Mouse (Mus musculus) left cerebral cortex, adult 11 months (tissue): ENCODE measurements at regions not wholly inside any gene's neighbourhood (a gene's known extent, or its start where the extent isn't known, plus 50 kb on each side); places are given as distances from the start of the nearest gene placed in this dataset.
A peak's percentile ranks its signal among the peaks of the same experiment; 100 is the strongest.

Experiments
- DNase-seq: peaks from one replicate; pipeline ENCODE4 v3.0.0; 2022; ENCODE audit warnings: low spot score

DNA sequence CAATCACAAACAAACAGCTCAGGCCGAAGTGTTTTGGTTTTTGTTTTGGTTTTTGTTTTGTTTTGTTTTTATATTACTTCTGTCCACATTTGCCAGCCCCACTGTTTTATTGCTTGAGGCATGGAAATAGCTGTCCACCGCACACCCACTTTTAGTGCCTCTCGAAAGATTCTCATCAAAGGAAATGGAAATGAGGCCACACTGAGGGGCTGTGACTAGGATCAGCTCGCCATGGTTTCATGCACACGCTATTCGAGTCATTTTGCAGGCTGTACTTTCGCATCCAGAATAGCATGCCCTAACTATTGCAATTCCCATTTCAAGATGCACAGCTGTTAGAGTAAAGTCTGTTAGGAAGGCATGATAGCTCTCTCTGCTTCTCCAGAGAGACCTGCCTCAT, 1543.4 kb upstream of the Tenm3 start:
- no peak for DNase-seq

DNA sequence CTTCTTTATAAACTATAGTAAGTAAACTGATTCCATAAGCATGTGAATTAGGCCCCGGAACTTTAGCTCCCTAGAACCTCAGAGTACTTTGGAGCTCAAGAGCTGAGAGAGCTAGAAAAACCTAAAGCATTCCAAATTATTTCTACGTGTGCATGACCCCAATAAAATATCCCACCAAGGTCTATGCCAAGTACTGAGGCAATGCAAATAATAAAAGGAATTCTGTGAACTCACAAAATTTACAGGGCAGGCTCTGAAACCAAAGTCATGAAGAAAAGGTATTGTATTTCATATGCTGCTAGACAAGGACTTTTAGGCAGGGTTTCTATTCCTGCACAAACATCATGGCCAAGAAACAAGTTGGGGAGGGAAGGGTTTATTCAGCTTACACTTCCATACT, 1539.9 kb upstream of the Tenm3 start:
- no peak for DNase-seq

DNA sequence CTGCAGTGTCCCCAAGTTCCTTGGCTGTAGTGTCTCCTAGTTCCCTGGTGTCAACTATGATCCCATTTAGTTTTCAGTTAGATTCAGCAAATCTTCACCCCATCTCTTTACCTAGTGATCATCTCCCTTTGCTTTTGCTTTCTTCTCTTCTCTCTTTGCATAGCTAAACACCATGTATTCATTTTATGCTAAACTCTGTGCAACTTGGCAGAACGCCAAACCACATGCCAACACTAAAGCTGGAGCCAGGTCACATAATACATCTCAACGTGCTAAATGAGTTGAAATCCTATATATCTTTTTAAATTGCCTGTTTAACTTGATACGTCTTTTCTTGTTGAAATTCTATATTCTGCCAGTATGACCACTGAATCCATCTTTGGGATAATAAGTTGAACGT, 1536.0 kb upstream of the Tenm3 start:
- DNase-seq = no peak

DNA sequence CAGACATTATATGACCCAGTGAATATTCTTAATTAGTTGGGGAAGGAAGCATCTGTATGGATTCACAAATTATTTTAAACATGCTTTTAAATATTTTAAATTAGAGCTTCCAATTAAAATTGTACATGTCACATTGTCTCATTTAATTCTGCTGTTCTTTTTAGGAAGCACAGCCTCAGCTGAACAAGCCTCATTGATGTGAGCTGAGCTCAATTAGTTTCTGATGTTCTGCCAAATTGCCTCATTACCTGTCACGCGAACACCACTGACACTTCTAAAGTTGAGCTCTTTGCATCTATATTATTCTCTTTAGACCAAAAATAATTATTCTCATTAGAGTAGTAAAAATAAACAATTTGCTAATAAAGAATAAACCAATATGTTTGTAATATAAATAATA, 1530.0 kb upstream of the Tenm3 start:
- no peak for DNase-seq

DNA sequence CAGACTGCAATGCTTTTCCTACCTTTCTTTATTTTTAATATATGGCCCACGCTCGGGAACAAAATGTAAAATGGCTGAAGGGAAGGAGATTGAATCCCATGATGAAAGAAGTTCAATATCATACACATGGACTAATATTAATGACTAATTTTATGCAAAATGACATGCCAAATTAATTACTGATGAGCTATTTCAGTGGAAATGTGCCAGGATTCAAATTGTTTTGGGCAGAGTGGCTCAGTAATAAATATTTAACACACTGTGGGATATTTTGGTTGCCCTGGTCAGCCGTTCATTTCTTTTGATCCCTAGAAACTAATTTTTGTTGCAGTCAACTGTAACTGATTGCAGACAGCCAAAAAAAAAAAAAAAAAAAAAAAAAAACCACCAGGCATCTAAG, 1482.7 kb upstream of the Tenm3 start:
- DNase-seq = no peak

DNA sequence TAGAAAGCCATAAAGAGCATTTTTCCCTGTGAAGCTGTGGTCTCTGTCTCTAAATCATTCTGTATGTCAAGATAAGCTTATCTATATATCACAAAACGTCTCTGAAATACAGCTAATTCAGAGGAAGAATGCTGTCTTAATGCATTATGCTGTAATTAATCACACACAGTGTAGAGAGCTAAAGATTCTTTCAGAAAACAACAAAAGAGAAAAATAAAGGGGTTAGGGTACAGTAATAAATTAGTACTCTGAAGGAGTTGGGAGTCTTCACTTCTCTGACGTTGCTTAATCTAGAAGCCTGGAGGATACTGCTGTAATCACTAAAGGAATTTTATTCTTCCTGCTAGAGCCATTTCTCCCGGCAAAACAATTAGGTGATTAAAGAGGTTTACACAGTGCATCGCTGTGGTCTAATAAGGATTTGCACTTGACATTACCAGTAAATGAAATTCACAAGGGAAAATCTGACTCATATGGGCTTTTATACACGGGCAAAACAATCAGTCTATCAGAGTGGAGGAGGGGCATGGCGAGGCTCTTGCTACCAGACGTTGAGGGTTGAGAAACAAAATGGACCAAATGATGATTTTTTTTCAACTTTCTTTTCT, 1477.7 kb upstream of the Tenm3 start:
- no peak for DNase-seq

DNA sequence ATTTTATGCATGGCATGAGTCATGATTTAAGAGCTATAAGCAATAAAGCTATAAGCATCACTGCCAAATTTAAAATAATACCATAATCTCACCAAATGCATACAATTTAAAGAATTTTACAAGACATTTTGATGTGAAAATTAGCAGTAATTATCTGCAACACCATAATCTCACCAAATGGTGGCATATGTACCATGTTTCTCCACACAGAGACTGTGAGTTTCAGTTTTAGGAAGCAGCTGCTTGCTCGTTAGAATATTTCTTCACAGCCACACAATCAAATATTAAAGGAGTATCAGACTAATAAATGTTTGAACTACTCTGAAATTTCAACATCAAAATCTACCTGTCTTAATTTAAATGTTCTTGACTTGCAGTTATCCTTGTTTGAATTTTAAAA, 1472.9 kb upstream of the Tenm3 start:
- no peak for DNase-seq

DNA sequence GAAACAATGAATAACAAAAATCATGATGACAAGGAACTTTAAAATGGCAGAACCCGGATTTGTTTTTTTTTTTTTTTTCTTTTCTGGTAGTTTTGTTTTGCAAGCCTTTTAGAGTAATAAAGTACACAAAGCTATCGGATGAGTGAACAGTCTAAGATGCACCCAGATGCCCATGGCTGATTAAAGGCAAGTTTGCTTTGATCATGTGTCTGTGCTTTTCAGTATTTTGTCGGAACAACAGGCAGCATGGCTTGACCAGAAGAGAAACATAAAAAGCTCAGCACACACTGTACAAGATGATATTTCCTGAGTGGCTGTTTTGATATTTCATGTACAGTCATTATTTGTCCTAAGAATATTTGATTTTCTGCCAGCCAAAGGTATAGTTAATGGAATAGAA, 1466.6 kb upstream of the Tenm3 start:
- DNase-seq = no peak

DNA sequence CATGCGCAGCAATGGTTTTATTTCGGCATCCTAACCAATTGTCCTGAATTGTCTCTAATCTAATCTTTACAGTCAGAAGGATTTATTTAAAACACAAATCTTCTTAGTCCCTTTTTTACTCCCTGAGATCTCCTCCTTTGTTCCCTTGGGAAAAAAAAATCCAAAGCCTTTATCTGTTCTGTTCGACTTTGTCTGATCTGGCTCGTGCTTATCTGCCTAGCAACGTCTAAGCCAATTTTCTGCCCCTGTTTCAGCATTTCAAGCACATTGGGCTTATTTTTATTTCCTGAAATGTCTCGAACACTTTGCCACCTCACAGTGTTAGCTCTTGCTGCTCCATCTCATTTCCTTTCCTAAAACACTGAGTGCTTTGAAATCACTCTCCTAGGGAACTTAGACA, 1456.6 kb upstream of the Tenm3 start:
- DNase-seq = no peak

DNA sequence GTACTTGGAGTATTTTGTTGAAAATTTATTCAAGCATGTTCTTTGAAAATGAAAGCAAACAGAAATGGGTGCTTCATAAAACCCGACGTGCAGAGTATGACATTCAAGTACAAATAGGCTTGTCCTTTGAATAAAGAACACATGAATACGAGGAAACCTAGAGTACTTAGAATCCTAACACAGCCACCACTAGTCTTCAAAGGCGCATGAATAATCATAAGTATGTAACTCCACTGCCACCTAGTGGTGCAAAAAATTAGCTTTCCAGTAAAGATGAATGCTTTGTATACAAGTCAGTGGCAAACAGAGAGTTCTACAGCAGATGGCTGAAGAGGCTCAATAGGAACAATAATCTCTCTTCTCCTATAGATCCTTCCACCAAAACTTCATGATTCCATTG, 1449.8 kb upstream of the Tenm3 start:
- DNase-seq = peak; percentile 86

DNA sequence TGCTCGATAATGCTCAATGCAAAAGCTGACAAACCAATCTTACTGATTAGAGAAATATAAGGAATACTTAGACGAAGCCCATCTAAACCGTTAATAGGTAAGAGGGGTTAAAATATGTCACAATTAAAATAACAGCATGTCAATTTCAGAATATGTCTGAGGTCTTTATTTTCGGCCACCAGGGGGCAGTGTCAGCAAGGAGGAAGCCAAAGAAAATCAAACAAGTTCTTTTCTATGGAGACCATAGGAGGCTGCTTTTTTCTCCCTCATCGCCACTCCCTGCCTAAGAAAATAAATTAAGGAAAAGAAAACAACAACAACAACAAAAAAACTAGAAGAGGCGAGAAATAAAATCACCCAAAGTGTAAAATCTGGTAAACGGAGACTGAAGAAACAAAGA, 1448.4 kb upstream of the Tenm3 start:
- DNase-seq = no peak

DNA sequence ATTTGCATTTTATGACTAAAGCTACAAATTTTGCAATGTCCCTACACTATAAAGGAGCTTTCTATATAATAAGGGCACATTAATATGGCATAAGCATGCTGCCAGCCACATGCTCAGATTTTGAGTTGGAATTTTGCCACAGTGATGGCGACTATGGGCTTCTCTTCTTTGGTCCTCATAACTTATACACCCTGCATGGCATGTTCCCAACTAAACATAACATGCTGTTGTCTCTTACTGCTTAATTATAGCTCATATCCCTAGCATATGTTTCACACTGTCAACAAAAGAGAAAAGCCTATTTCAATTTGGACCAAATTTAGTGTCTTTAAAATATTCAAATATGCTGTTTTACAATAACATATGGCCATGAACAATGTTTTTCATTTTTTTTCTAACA, 1432.6 kb upstream of the Tenm3 start:
- no peak for DNase-seq

DNA sequence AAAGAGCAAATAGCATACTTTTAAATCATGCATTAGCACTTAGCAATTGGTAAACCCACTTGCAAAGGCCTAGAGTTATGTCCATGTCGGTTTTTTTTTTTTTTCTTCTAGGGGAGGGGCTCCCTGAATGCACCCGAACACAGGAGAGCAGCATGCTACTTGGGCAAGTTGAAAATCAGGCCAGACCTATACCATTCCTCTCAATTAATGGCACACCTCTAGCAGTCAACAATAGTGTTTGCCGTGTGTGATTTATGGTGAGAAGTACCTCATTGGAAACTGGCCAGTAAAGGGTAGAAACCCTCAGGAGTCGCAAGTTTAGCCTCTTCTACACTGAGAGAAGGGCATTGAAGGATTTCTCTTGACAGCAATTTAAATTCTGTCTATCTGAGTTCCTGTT, 1421.0 kb upstream of the Tenm3 start:
- no peak for DNase-seq
